Mouse (Mus musculus) v-Abl transformed pro-B cells (cell line): ENCODE measurements around the gene Gjd3.

Experiments used
- in situ Hi-C, 2 experiments: fragments of 400-800 bp; cut with MboI; formaldehyde crosslinking; loops; one replicate each; pipeline ENCODE4 v1.15.1; 2025; ENCODE audit not compliant: unreplicated experiment in 2 of 2

Gene Gjd3

DNA sequence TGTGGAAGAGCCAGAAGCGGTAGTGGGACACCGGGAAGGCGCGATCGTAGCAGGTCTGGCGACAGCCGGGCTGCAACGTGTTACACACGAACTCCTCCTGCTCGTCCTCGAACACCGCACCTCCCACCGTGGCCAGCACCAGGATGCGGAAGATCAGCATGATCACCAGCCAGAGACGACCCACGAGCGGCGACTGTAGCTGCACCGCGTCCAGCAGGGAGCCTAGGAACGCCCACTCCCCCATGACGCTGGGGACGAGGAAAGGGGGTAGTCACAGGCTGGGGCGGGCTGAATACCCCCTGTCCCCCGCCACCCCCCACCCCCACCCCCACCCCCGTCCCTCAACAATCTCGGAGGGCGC is at the start of gene Gjd3:
Gene Gjd3 (minus strand): TSS at position 244 of the 361 bp plus-strand sequence.
- in situ Hi-C loops: loop anchor here (25.0 kb wide), 1 partner anchor 1305 kb away; no protein-coding TSS in a partner anchor

GRCm38 (mm10) chr11:99026899-99027440 is 44.2 kb upstream of the Gjd3 start:
- in situ Hi-C loops: loop anchor here in 1 of 2 experiments (25.0 kb wide), 1 partner anchor 260 kb away; the partner anchor contains the start of gene Krt24

- in situ Hi-C loops: loop anchor here in 1 of 2 experiments (25.0 kb wide), 1 partner anchor 261 kb away; the partner anchor contains the start of gene Krt24
These were observed 43.1 kb upstream of the Gjd3 start for GRCm38 (mm10) chr11:99025878-99026277.

GRCm38 (mm10) chr11:99024468-99025134 is 41.8 kb upstream of the Gjd3 start:
- in situ Hi-C loops: loop anchor here in 1 of 2 experiments (25.0 kb wide), 1 partner anchor 263 kb away; the partner anchor contains the start of gene Krt24

- in situ Hi-C loops: no loop called here
These were observed 41.0 kb upstream of the Gjd3 start, which contains the start of gene Top2a for GRCm38 (mm10) chr11:99023500-99024467. TSS of gene Top2a (minus strand) at chr11:99024189.

DNA sequence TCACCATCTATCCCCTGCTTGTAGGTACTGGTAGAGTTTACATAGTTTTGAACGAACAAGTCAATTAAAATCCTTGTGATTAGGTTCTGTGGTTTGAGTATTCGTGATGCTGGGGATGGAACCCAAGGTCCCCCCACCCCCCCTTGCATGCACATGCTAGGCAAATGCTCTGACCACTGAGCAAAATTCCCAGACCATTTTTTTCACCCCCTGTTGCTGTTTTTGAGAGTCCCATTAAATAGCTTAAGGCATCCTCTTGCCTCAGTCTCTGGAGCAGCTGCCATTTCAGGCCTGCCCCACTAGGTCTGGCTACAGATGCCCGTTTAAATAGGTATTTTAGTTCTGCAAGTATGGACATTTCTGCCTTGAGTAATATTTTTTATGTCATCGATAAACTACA is 40.3 kb upstream of the Gjd3 start:
- in situ Hi-C loops: no loop called here

- in situ Hi-C loops: no loop called here
These were observed 39.6 kb upstream of the Gjd3 start for GRCm38 (mm10) chr11:99022384-99022933.

GRCm38 (mm10) chr11:99019844-99020243 is 37.0 kb upstream of the Gjd3 start:
- in situ Hi-C loops: no loop called here

- in situ Hi-C loops: no loop called here
These were observed 31.0 kb upstream of the Gjd3 start for GRCm38 (mm10) chr11:99013856-99014255.

DNA sequence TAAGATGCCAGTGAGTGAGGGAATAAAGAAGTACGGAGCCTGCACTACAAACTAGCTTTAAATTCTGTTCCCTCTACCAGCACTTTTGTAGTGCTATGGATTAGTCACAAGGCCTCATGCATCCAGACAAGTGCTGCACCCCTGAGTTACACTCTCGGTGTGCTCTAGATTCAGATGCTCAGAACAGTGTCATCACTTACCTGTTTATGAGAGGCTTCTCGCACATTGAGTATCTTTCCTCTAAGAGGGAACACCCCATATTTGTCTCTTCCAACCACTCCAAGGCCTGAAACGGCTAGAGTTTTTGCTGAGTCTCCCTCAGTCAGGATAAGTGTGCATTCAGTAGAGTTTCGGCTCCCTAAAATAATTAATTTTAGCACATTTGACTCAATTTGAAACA is 27.9 kb upstream of the Gjd3 start:
- in situ Hi-C loops: no loop called here

DNA sequence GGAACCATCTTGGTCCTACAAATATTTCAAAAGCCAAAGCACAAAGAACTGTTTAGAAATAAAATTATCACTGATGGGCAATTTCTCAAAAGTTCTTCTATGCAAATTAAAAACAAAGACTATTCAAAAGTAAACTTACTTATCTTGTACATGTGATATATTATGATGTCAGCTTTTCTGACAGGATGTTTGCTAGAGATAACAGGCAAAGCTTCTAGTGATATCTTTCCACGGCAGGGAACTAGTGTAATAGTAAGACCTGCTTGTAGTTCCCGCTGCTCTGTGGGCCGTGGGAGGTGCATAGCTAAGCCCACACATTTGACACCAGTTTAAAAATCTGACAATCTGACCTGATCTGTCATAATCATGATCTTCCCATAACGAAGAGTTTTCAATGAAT is 27.3 kb upstream of the Gjd3 start:
- in situ Hi-C loops: no loop called here

- in situ Hi-C loops: no loop called here
These were observed 24.0 kb upstream of the Gjd3 start for GRCm38 (mm10) chr11:99006788-99007187.

DNA sequence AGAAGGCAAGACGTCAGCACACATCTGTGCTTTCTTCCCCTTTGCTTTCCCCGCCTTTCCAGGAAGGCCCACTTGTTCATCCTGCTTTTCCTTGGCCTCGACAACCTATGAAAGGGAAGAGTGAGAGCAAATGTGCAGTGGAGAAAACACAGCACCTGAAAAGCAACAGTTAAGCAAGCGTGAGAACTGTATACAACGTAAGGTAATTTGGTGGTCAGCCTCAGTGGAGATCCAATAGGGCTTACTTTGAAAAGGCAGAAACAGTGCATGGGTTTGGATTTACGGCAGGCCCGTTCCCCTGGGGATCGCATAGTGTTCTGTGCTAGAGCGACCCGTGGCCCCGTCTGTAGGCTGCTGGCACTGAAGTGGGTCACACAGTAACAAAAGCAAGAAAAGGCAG is 16.4 kb upstream of the Gjd3 start:
- in situ Hi-C loops: loop anchor here (25.0 kb wide), 1 partner anchor 1288 kb away; no protein-coding TSS in a partner anchor

DNA sequence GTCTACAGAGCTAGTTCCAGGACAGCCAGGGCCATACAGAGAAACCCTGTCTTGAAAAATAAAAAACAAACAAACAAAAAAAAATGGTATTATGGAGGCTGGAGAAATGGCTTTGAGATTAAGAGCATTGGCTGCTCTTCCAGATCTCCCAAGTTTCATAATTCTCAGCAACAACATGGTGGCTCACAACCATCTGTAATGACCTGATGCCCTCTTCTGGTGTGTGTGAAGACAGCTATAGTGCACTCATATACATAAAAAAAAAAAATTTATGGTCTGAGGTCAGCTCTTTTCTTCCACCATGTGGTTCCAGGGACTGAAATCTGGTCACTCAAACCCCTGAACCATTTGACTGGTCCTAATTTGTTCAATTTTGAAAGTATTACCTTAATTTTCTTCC is 16.0 kb upstream of the Gjd3 start:
- in situ Hi-C loops: loop anchor here (25.0 kb wide), 1 partner anchor 1289 kb away; no protein-coding TSS in a partner anchor

DNA sequence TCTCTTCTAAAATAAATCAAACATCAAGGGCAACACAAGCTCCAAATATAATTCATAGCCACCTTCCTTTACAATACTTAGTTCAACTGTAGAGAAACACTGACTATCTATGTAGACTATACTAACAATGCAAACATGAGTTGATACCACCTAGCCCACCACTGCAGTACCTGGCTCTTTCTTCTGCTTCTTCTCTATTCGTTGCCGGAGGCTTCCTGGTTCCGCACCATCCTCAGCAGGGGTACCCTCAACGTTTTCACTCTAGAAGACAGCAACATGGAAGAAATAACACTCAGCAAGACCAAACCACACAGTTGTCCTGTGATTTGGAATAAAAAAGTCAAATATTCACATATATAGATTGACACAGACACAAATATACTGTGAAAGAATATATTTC is 14.8 kb upstream of the Gjd3 start:
- in situ Hi-C loops: loop anchor here (25.0 kb wide), 1 partner anchor 1290 kb away; no protein-coding TSS in a partner anchor

- in situ Hi-C loops: loop anchor here (25.0 kb wide), 1 partner anchor 1291 kb away; no protein-coding TSS in a partner anchor
These were observed 13.2 kb upstream of the Gjd3 start for GRCm38 (mm10) chr11:98995987-98996386.

GRCm38 (mm10) chr11:98990866-98991265 is 8.1 kb upstream of the Gjd3 start:
- in situ Hi-C loops: loop anchor here (25.0 kb wide), 1 partner anchor 1296 kb away; no protein-coding TSS in a partner anchor

DNA sequence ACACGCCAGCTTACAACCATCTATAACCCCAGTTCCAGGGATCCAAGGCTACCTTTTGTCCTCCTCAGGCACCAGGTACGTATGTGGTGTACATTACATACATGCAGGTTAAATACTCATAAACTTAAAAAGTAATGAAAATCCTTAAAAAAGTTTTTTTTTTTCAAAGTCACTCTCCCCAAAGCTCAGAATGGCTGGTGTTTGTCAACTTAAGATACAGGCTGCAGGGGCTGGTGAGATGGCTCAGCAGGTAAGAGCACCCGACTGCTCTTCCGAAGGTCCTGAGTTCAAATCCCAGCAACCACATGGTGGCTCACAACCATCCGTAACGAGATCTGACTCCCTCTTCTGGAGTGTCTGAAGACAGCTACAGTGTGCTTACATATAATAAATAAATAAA is 5.4 kb upstream of the Gjd3 start:
- in situ Hi-C loops: loop anchor here (25.0 kb wide), 1 partner anchor 1299 kb away; no protein-coding TSS in a partner anchor

GRCm38 (mm10) chr11:98985542-98985941 is 2.7 kb upstream of the Gjd3 start:
- in situ Hi-C loops: loop anchor here (25.0 kb wide), 1 partner anchor 1302 kb away; no protein-coding TSS in a partner anchor

DNA sequence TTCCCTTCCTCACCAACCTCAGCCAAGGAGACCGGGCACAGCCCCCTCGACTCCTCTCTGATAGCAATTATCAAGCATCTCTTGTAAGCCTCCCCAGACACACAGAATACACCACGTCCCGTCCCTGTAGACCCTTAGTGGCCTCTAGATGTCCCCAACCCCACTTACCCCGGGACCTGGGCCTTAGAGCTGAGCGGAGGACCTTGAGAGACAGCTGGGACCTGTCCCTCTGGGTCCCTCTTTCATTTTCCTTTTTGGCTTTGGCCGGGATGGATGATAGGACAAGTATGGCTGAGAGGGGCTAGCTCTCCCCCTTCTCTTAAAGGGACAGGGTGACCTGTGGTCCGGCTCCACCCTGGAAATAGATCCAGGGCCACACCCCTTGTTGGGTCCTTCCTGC is 735 bp upstream of the Gjd3 start:
- in situ Hi-C loops: loop anchor here (25.0 kb wide), 1 partner anchor 1304 kb away; no protein-coding TSS in a partner anchor
